Mouse (Mus musculus): ENCODE results near the gene Sag. TPM values are rescaled to one million over a fixed set of nuclear protein-coding genes. Genes with fewer than 3 reads are reported as not detected.
A peak's percentile ranks its signal among the peaks of the same experiment; 100 is the strongest.

Gene Sag
- polyA plus RNA-seq, 1 experiment from 2014 or later = 0.82 TPM

- WGBS = 77% methylated on average over 8 of the region's 8 CpGs
- Histone ChIP-seq H3K4me2 (no peak overlapping the region), H3K9me3 (no peaks in the 10 kb centered on the region), H3K27ac (replicated peaks) (0 out of 2 replicates have a peak overlapping the region, but pooled peaks have one; percentile 7), H3K36me3 (peaks cover 92% of the 10 kb centered on the region), H3K27me3 (replicated peaks) (no peaks in the 10 kb centered on the region), H3K4me3 (no peak overlapping the region), H3K9ac (no peak overlapping the region), H3K4me1 (no peaks in the 10 kb centered on the region)
- ATAC-seq (ENCODE audit: extremely low read depth, insufficient number of reproducible peaks, low FRiP score, low TSS enrichment) = no peak
Observed at GRCm38 (mm10) chr1:87785703-87786102, 17.8 kb upstream of the Sag start.

GRCm38 (mm10) chr1:87786251-87786650 is 17.2 kb upstream of the Sag start:
- peaks cover 92% of the 10 kb centered on the region for H3K36me3 ChIP-seq
- no peak overlapping the region for H3K4me3 ChIP-seq
- H3K9me3 ChIP-seq = no peaks in the 10 kb centered on the region
- no peaks in the 10 kb centered on the region for H3K4me1 ChIP-seq
- WGBS = 71% methylated on average over 7 of the region's 7 CpGs
- no peaks in the 10 kb centered on the region for H3K27me3 ChIP-seq (replicated peaks)
- ATAC-seq (ENCODE audit: extremely low read depth, insufficient number of reproducible peaks, low FRiP score, low TSS enrichment) = no peak
- H3K9ac ChIP-seq = no peak overlapping the region
- no peak overlapping the region for H3K4me2 ChIP-seq
- no peak overlapping the region for H3K27ac ChIP-seq (replicated peaks)

GRCm38 (mm10) chr1:87789665-87790064 is 13.8 kb upstream of the Sag start:
- Histone ChIP-seq H3K4me3 (no peak overlapping the region), H3K27ac (replicated peaks) (no peak overlapping the region), H3K27me3 (replicated peaks) (no peaks in the 10 kb centered on the region), H3K4me2 (no peak overlapping the region), H3K4me1 (no peaks in the 10 kb centered on the region), H3K36me3 (peaks cover 85% of the 10 kb centered on the region), H3K9me3 (no peaks in the 10 kb centered on the region), H3K9ac (no peak overlapping the region)
- 90% methylated on average over 8 of the region's 8 CpGs for WGBS
- ATAC-seq (ENCODE audit: extremely low read depth, insufficient number of reproducible peaks, low FRiP score, low TSS enrichment) = no peak

- Histone ChIP-seq H3K27ac (replicated peaks) (no peak overlapping the region), H3K4me2 (no peak overlapping the region), H3K9ac (no peak overlapping the region), H3K27me3 (replicated peaks) (no peaks in the 10 kb centered on the region), H3K4me1 (no peaks in the 10 kb centered on the region), H3K4me3 (no peak overlapping the region), H3K9me3 (no peaks in the 10 kb centered on the region), H3K36me3 (peaks cover 77% of the 10 kb centered on the region)
- 84% methylated on average over 4 of the region's 4 CpGs for WGBS
- ATAC-seq (ENCODE audit: extremely low read depth, insufficient number of reproducible peaks, low FRiP score, low TSS enrichment) = no peak
Observed at GRCm38 (mm10) chr1:87792438-87793137, 10.9 kb upstream of the Sag start.

GRCm38 (mm10) chr1:87793138-87793449 is 10.4 kb upstream of the Sag start:
- H3K9ac ChIP-seq = no peak overlapping the region
- no peak overlapping the region for H3K4me2 ChIP-seq
- H3K4me1 ChIP-seq = no peaks in the 10 kb centered on the region
- no peaks in the 10 kb centered on the region for H3K27me3 ChIP-seq (replicated peaks)
- no peak overlapping the region for H3K27ac ChIP-seq (replicated peaks)
- no peak for ATAC-seq (ENCODE audit: extremely low read depth, insufficient number of reproducible peaks, low FRiP score, low TSS enrichment)
- peaks cover 72% of the 10 kb centered on the region for H3K36me3 ChIP-seq
- no peak overlapping the region for H3K4me3 ChIP-seq
- H3K9me3 ChIP-seq = no peaks in the 10 kb centered on the region
- 88% methylated on average over 6 of the region's 6 CpGs for WGBS

GRCm38 (mm10) chr1:87797702-87798101 is 5.8 kb upstream of the Sag start:
- H3K36me3 ChIP-seq = peaks cover 35% of the 10 kb centered on the region

GRCm38 (mm10) chr1:87798306-87798705 is 5.2 kb upstream of the Sag start:
- ATAC-seq (ENCODE audit: extremely low read depth, insufficient number of reproducible peaks, low FRiP score, low TSS enrichment) = no peak
- WGBS = 80% methylated on average over 2 of the region's 2 CpGs
- Histone ChIP-seq H3K9me3 (no peaks in the 10 kb centered on the region), H3K4me2 (no peak overlapping the region), H3K4me1 (no peaks in the 10 kb centered on the region), H3K4me3 (no peak overlapping the region), H3K36me3 (peaks cover 28% of the 10 kb centered on the region), H3K27me3 (replicated peaks) (no peaks in the 10 kb centered on the region), H3K9ac (no peak overlapping the region), H3K27ac (replicated peaks) (no peak overlapping the region)

More at GRCm38 (mm10) chr1:87797702-87798101, 5.8 kb upstream of the Sag start:
- WGBS = 86% methylated on average over 1 of the region's 1 CpGs
- ATAC-seq (ENCODE audit: extremely low read depth, insufficient number of reproducible peaks, low FRiP score, low TSS enrichment) = no peak
- H3K27me3 ChIP-seq (replicated peaks) = no peaks in the 10 kb centered on the region
- H3K4me1 ChIP-seq = no peaks in the 10 kb centered on the region
- H3K9me3 ChIP-seq = no peaks in the 10 kb centered on the region
- no peak overlapping the region for H3K4me3 ChIP-seq
- no peak overlapping the region for H3K9ac ChIP-seq
- H3K4me2 ChIP-seq = no peak overlapping the region
- H3K27ac ChIP-seq (replicated peaks) = no peak overlapping the region

GRCm38 (mm10) chr1:87807751-87808150 is 4.3 kb downstream of the Sag start:
- H3K36me3 ChIP-seq = no peaks in the 10 kb centered on the region
- WGBS = 77% methylated on average over 1 of the region's 1 CpGs
- no peak overlapping the region for H3K27ac ChIP-seq (replicated peaks)
- 0 out of 2 replicates have a peak, but pooled peaks cover 3% of the 10 kb centered on the region for H3K9me3 ChIP-seq
- no peak overlapping the region for H3K4me2 ChIP-seq
- no peak overlapping the region for H3K4me3 ChIP-seq
- ATAC-seq (ENCODE audit: extremely low read depth, insufficient number of reproducible peaks, low FRiP score, low TSS enrichment) = no peak
- H3K4me1 ChIP-seq = no peaks in the 10 kb centered on the region
- H3K9ac ChIP-seq = no peak overlapping the region
- H3K27me3 ChIP-seq (replicated peaks) = no peaks in the 10 kb centered on the region

GRCm38 (mm10) chr1:87811391-87811790 is 7.9 kb downstream of the Sag start:
- no peak for ATAC-seq (ENCODE audit: extremely low read depth, insufficient number of reproducible peaks, low FRiP score, low TSS enrichment)
- H3K27ac ChIP-seq (replicated peaks) = no peak overlapping the region
- no peaks in the 10 kb centered on the region for H3K4me1 ChIP-seq
- H3K4me3 ChIP-seq = no peak overlapping the region
- H3K4me2 ChIP-seq = no peak overlapping the region
- H3K27me3 ChIP-seq (replicated peaks) = no peaks in the 10 kb centered on the region
- 82% methylated on average over 7 of the region's 7 CpGs for WGBS
- no peaks in the 10 kb centered on the region for H3K36me3 ChIP-seq
- H3K9me3 ChIP-seq = 0 out of 2 replicates have a peak, but pooled peaks cover 3% of the 10 kb centered on the region
- H3K9ac ChIP-seq = no peak overlapping the region

- Histone ChIP-seq H3K4me3 (no peak overlapping the region), H3K9ac (no peak overlapping the region), H3K4me1 (no peaks in the 10 kb centered on the region), H3K27me3 (replicated peaks) (no peaks in the 10 kb centered on the region), H3K4me2 (no peak overlapping the region), H3K9me3 (0 out of 2 replicates have a peak, but pooled peaks cover 3% of the 10 kb centered on the region), H3K36me3 (no peaks in the 10 kb centered on the region), H3K27ac (replicated peaks) (no peak overlapping the region)
- WGBS = 79% methylated on average over 10 of the region's 10 CpGs
- no peak for ATAC-seq (ENCODE audit: extremely low read depth, insufficient number of reproducible peaks, low FRiP score, low TSS enrichment)
Observed at GRCm38 (mm10) chr1:87812061-87812460, 8.6 kb downstream of the Sag start.

- Histone ChIP-seq H3K9ac (no peak overlapping the region), H3K36me3 (no peaks in the 10 kb centered on the region), H3K9me3 (0 out of 2 replicates have a peak, but pooled peaks cover 3% of the 10 kb centered on the region), H3K27me3 (replicated peaks) (no peaks in the 10 kb centered on the region), H3K4me3 (no peak overlapping the region), H3K27ac (replicated peaks) (no peak overlapping the region), H3K4me2 (no peak overlapping the region), H3K4me1 (no peaks in the 10 kb centered on the region)
- no peak for ATAC-seq (ENCODE audit: extremely low read depth, insufficient number of reproducible peaks, low FRiP score, low TSS enrichment)
- 73% methylated on average over 6 of the region's 6 CpGs for WGBS
Observed at GRCm38 (mm10) chr1:87813155-87813554, 9.7 kb downstream of the Sag start.

GRCm38 (mm10) chr1:87813681-87814080 is 10.2 kb downstream of the Sag start:
- 64% methylated on average over 7 of the region's 7 CpGs for WGBS
- Histone ChIP-seq H3K4me1 (no peaks in the 10 kb centered on the region), H3K9me3 (0 out of 2 replicates have a peak, but pooled peaks cover 3% of the 10 kb centered on the region), H3K36me3 (no peaks in the 10 kb centered on the region), H3K9ac (no peak overlapping the region), H3K27ac (replicated peaks) (no peak overlapping the region), H3K27me3 (replicated peaks) (no peaks in the 10 kb centered on the region), H3K4me2 (no peak overlapping the region), H3K4me3 (no peak overlapping the region)
- no peak for ATAC-seq (ENCODE audit: extremely low read depth, insufficient number of reproducible peaks, low FRiP score, low TSS enrichment)

Data from heart, embryonic 13.5 days (tissue).